Mouse (Mus musculus): ENCODE measurements around the gene Wfdc5. TPM values are rescaled to one million over a fixed set of nuclear protein-coding genes. Genes with fewer than 3 reads are reported as not detected.

The Wfdc5 gene
- polyA plus RNA-seq, 1 experiment = not detected

DNA sequence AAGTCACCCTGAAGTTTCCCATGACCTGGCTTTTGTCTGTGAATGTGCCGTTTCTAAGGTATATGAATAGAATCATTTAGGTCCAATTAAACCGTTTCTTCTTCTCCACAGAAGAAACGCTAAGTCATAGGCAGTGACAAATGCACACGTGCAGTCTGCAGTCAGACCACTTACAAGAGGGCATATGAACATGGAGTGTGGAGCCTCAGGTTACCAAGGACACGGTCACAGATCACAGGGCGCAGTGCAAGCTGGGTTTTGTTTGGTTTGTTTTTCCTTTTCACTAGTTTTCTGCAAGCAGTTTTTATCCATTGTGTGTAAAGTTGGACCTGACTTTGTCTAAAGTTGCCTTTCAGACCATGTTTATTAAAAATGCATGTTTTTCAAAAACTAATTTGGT, 38.5 kb downstream of the Wfdc5 start:
- Histone ChIP-seq H3K36me3 (ENCODE audit: control insufficient read depth) (peaks cover 15% of the 10 kb centered on the region), H3K4me1 (ENCODE audit: control insufficient read depth) (no peaks in the 10 kb centered on the region)
- TF ChIP-seq TAL1 (IDR thresholded peaks at IDR 0.05; ENCODE audit: low read length) = no peak
- no peak for TF ChIP-seq GATA1 (IDR thresholded peaks at IDR 0.05; ENCODE audit: low read length)

DNA sequence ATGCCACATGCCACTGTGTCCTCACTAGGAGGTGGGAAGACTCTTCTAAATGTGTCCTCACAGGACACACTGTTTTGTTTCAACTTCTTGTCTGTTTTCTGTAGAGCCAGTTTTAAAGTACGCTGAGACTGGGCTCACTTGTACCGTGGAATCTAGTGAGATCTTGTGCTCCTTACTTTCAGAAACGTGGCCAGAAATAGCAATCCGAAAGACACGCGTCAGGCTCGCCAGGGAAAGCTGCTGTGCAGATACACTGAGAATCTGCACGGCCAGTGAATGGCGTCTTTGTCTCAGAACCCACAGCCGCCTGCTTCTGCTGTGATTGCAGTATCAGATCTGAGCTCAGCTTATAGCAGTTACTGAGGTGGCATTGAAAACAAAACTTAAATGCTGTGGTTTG, 40.5 kb downstream of the Wfdc5 start:
- Histone ChIP-seq H3K9me3 (ENCODE audit: control insufficient read depth, low read length) (no peaks in the 10 kb centered on the region), H3K27me3 (ENCODE audit: control insufficient read depth) (no peaks in the 10 kb centered on the region), H3K4me1 (ENCODE audit: control insufficient read depth) (no peaks in the 10 kb centered on the region), H3K36me3 (ENCODE audit: control insufficient read depth) (peaks cover 15% of the 10 kb centered on the region), H3K4me3 (replicated peaks) (no peak overlapping the region)
- no peak for TF ChIP-seq TAL1 (IDR thresholded peaks at IDR 0.05; ENCODE audit: low read length)

More for the DNA sequence above, 38.5 kb downstream of the Wfdc5 start:
- H3K4me3 ChIP-seq (replicated peaks) = no peak overlapping the region
- H3K27me3 ChIP-seq (ENCODE audit: control insufficient read depth) = no peaks in the 10 kb centered on the region
- H3K9me3 ChIP-seq (ENCODE audit: control insufficient read depth, low read length) = no peaks in the 10 kb centered on the region

- no peaks in the 10 kb centered on the region for H3K27me3 ChIP-seq (ENCODE audit: control insufficient read depth)
- peaks cover 12% of the 10 kb centered on the region for H3K36me3 ChIP-seq (ENCODE audit: control insufficient read depth)
- no peaks in the 10 kb centered on the region for H3K4me1 ChIP-seq (ENCODE audit: control insufficient read depth)
- TF ChIP-seq TAL1 (IDR thresholded peaks at IDR 0.05; ENCODE audit: low read length) = no peak
- no peak for TF ChIP-seq GATA1 (IDR thresholded peaks at IDR 0.05; ENCODE audit: low read length)
- H3K9me3 ChIP-seq (ENCODE audit: control insufficient read depth, low read length) = no peaks in the 10 kb centered on the region
- H3K4me3 ChIP-seq (replicated peaks) = no peak overlapping the region
These were observed 44.8 kb downstream of the Wfdc5 start for GRCm38 (mm10) chr2:164137754-164138153.

DNA sequence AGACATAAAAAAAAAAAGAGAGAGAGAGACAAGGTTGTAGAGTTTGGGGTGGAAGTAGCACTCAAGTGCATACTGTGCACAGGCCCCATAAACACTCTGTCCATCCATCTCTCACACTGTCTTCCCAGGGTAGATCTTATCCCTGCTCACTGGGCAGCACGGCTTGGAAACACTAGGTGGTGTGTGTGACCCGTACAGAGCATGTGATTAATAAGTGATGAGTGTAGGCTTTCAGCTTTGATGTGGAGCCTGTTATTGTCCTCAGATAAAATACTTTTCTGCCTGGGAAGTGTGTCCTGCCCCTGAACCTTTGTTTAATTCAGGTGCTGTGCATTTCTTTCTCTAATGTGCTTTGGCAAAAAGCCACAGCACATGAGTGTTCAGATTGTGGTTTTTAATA, 46.1 kb downstream of the Wfdc5 start:
- Histone ChIP-seq H3K9me3 (ENCODE audit: control insufficient read depth, low read length) (no peaks in the 10 kb centered on the region), H3K4me3 (replicated peaks) (no peak overlapping the region), H3K4me1 (ENCODE audit: control insufficient read depth) (no peaks in the 10 kb centered on the region), H3K36me3 (ENCODE audit: control insufficient read depth) (peaks cover 18% of the 10 kb centered on the region), H3K27me3 (ENCODE audit: control insufficient read depth) (no peaks in the 10 kb centered on the region)
- TF ChIP-seq GATA1 (IDR thresholded peaks at IDR 0.05; ENCODE audit: low read length) (no peak), TAL1 (IDR thresholded peaks at IDR 0.05; ENCODE audit: low read length) (no peak)

DNA sequence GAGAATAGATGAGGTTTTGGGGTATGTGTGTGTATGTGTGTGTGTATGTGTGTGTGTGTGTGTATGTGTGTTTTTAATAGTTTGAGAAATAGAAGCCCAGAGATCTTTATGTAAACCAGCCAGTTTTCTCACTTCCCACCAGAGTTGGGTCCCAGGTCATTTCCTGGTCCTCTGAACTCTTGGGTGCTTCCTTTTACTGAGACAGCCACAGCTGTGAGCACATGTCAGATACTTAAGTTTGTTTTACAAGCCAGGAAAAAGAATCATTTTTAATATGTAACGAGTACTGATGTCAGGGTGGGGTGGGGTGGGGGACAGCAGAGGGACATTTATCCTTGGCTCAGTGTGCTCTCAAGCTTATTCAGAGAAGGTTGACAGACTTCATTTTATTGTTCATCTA, 47.2 kb downstream of the Wfdc5 start:
- no peaks in the 10 kb centered on the region for H3K27me3 ChIP-seq (ENCODE audit: control insufficient read depth)
- no peaks in the 10 kb centered on the region for H3K4me1 ChIP-seq (ENCODE audit: control insufficient read depth)
- TF ChIP-seq GATA1 (IDR thresholded peaks at IDR 0.05; ENCODE audit: low read length) = no peak
- H3K36me3 ChIP-seq (ENCODE audit: control insufficient read depth) = peaks cover 22% of the 10 kb centered on the region
- no peak overlapping the region for H3K4me3 ChIP-seq (replicated peaks)
- no peaks in the 10 kb centered on the region for H3K9me3 ChIP-seq (ENCODE audit: control insufficient read depth, low read length)

DNA sequence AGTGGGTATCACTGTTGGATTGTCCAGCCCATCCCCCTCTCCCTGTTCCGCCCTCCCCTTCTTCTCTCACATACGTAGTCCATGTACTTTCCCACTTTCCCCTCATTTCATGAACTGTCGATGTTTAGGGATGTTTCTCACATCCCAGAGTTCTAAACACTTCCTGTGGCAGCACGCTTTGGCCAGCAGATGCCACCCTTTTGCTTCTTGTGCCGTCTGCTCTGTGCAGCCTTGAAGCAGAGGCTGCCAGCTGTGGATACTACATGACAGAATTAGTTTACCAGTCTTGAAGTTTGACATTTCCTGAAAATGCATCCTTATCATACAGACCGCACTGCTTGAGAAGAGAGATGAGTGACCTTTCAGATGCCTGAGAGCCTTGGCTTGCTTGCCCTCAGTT, 48.0 kb downstream of the Wfdc5 start:
- Histone ChIP-seq H3K27me3 (ENCODE audit: control insufficient read depth) (no peaks in the 10 kb centered on the region), H3K4me1 (ENCODE audit: control insufficient read depth) (no peaks in the 10 kb centered on the region), H3K9me3 (ENCODE audit: control insufficient read depth, low read length) (no peaks in the 10 kb centered on the region), H3K36me3 (ENCODE audit: control insufficient read depth) (peaks cover 19% of the 10 kb centered on the region), H3K4me3 (replicated peaks) (no peak overlapping the region)
- TF ChIP-seq GATA1 (IDR thresholded peaks at IDR 0.05; ENCODE audit: low read length) = no peak
- TF ChIP-seq TAL1 (IDR thresholded peaks at IDR 0.05; ENCODE audit: low read length) = no peak

- Histone ChIP-seq H3K9me3 (ENCODE audit: control insufficient read depth, low read length) (no peaks in the 10 kb centered on the region), H3K4me1 (ENCODE audit: control insufficient read depth) (no peaks in the 10 kb centered on the region), H3K27me3 (ENCODE audit: control insufficient read depth) (no peaks in the 10 kb centered on the region), H3K36me3 (ENCODE audit: control insufficient read depth) (peaks cover 26% of the 10 kb centered on the region), H3K4me3 (replicated peaks) (no peak overlapping the region)
- TF ChIP-seq TAL1 (IDR thresholded peaks at IDR 0.05; ENCODE audit: low read length) (no peak), GATA1 (IDR thresholded peaks at IDR 0.05; ENCODE audit: low read length) (no peak)
These were observed 51.0 kb downstream of the Wfdc5 start for GRCm38 (mm10) chr2:164131586-164131985.

DNA sequence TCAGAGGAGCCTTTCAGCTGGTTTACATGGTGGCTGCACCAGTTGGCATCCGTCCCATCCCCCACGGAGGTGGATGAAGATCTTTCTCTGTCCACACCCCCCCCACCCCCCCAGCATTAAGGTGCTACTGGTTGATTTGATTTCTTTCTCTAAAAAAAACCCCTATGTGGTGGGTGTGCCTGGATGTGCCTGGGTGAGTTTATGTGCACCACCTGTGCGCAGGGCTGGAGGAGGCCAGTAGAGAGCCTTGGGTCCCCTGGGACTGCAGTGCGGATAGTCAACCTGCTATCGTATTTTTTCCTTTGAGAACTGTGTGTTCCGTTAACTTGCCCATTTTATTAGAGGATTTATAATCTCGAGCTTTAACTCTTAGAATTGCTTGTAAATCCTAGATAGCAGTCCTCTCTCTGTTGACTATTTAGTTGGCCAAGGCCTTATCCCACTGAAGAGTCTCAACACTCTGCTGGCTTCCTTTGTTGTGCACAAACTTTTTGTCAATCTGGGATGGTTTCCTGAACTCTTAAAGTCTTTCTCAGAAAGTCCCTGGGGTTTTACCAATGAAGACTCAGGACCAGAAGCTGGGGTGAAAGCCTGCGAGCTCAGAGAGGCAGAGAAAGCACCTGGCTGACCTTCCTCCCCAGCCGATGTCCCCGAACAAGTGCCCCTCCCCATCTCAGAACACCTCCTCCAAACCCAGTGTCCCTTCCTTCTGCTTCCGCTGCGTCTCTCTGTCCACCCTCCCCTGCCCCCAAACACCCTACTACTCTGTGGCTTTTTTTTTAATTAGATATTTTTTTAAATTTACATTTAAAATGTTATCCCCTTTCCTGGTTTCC, 53.7 kb downstream of the Wfdc5 start:
- no peaks in the 10 kb centered on the region for H3K9me3 ChIP-seq (ENCODE audit: control insufficient read depth, low read length)
- no peaks in the 10 kb centered on the region for H3K4me1 ChIP-seq (ENCODE audit: control insufficient read depth)
- peaks cover 31% of the 10 kb centered on the region for H3K36me3 ChIP-seq (ENCODE audit: control insufficient read depth)
- no peak overlapping the region for H3K4me3 ChIP-seq (replicated peaks)
- no peak for TF ChIP-seq TAL1 (IDR thresholded peaks at IDR 0.05; ENCODE audit: low read length)
- no peaks in the 10 kb centered on the region for H3K27me3 ChIP-seq (ENCODE audit: control insufficient read depth)

GRCm38 (mm10) chr2:164127297-164127696, 55.2 kb downstream of the Wfdc5 start:
- peaks cover 31% of the 10 kb centered on the region for H3K36me3 ChIP-seq (ENCODE audit: control insufficient read depth)
- TF ChIP-seq TAL1 (IDR thresholded peaks at IDR 0.05; ENCODE audit: low read length) (no peak), GATA1 (IDR thresholded peaks at IDR 0.05; ENCODE audit: low read length) (no peak)
- H3K4me3 ChIP-seq (replicated peaks) = no peak overlapping the region
- no peaks in the 10 kb centered on the region for H3K4me1 ChIP-seq (ENCODE audit: control insufficient read depth)
- H3K9me3 ChIP-seq (ENCODE audit: control insufficient read depth, low read length) = no peaks in the 10 kb centered on the region
- H3K27me3 ChIP-seq (ENCODE audit: control insufficient read depth) = no peaks in the 10 kb centered on the region

DNA sequence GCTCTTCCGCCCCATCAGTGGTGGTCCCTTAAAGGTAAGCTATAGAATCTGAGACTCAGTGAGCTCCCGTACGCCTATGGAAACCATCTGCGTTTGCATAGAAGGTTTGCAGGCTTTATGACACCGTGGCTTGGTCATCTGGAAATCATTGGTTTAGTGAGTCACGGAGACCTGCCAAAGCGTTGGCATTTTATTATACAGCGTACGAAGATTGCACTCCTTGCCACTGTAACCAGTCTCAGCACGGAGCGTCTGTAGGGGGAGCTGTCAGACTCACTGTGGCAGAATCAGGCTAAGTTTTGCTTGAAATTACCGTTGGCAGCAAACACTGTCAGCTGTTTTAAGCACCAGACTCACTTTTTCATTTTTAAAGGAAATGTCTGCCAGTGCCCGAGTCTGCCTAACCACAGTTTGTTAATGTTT, 56.0 kb downstream of the Wfdc5 start:
- Histone ChIP-seq H3K27me3 (ENCODE audit: control insufficient read depth) (no peaks in the 10 kb centered on the region), H3K4me1 (ENCODE audit: control insufficient read depth) (no peaks in the 10 kb centered on the region), H3K36me3 (ENCODE audit: control insufficient read depth) (peaks cover 30% of the 10 kb centered on the region), H3K9me3 (ENCODE audit: control insufficient read depth, low read length) (no peaks in the 10 kb centered on the region), H3K4me3 (replicated peaks) (no peak overlapping the region)
- no peak for TF ChIP-seq GATA1 (IDR thresholded peaks at IDR 0.05; ENCODE audit: low read length)
- TF ChIP-seq TAL1 (IDR thresholded peaks at IDR 0.05; ENCODE audit: low read length) = no peak

Other genes with a start within 250 kb of the Wfdc5 start
- 3.1 and 3.7 TPM in 2 replicates for gene Ywhab, start 187.8 kb downstream of the Wfdc5 start, polyA plus RNA-seq (2012)
- gene Pabpc1l, start 157.3 kb downstream of the Wfdc5 start, polyA plus RNA-seq (2012) = 0.02 and 0.09 TPM in 2 replicates
- 0.71 and 1.0 TPM in 2 replicates for gene Stk4, start 112.4 kb downstream of the Wfdc5 start, polyA plus RNA-seq (2012)
- gene Tomm34, start 111.6 kb downstream of the Wfdc5 start, polyA plus RNA-seq (2012) = 0.39 and 0.73 TPM in 2 replicates
- gene Kcns1, start 11.6 kb downstream of the Wfdc5 start, polyA plus RNA-seq (2012) = not detected in 2 replicates
- not detected in 2 replicates for gene Wfdc12, start 7.9 kb upstream of the Wfdc5 start, polyA plus RNA-seq (2012)
- not detected in 2 replicates for gene Wfdc15a, start 17.4 kb upstream of the Wfdc5 start, polyA plus RNA-seq (2012)
- not detected in 2 replicates for gene Wfdc15b, start 38.9 kb upstream of the Wfdc5 start, polyA plus RNA-seq (2012)
- gene Svs2, start 55.7 kb upstream of the Wfdc5 start, polyA plus RNA-seq (2012) = not detected in 2 replicates
- not detected in 2 replicates for gene Svs3b, start 73.9 kb upstream of the Wfdc5 start, polyA plus RNA-seq (2012)
- gene Svs4, start 95.7 kb upstream of the Wfdc5 start, polyA plus RNA-seq (2012) = not detected in 2 replicates
- not detected in 2 replicates for gene Svs3a, start 106.5 kb upstream of the Wfdc5 start, polyA plus RNA-seq (2012)
- not detected in 2 replicates for gene Svs6, start 134.0 kb upstream of the Wfdc5 start, polyA plus RNA-seq (2012)
- not detected in 2 replicates for gene Svs5, start 150.0 kb upstream of the Wfdc5 start, polyA plus RNA-seq (2012)
- gene Slpi, start 206.4 kb upstream of the Wfdc5 start, polyA plus RNA-seq (2012) = not detected in 2 replicates
- gene Rbpjl, start 220.4 kb upstream of the Wfdc5 start, polyA plus RNA-seq (2012) = 0.06 TPM in 1 of 2 replicates, not detected in the other
- not detected in 2 replicates for gene Matn4, start 222.4 kb upstream of the Wfdc5 start, polyA plus RNA-seq (2012)

All from erythroblast, embryonic 14.5 days (primary cell).